ENCODE assay signal across 9 mouse cellular contexts in the genomic region with DNA sequence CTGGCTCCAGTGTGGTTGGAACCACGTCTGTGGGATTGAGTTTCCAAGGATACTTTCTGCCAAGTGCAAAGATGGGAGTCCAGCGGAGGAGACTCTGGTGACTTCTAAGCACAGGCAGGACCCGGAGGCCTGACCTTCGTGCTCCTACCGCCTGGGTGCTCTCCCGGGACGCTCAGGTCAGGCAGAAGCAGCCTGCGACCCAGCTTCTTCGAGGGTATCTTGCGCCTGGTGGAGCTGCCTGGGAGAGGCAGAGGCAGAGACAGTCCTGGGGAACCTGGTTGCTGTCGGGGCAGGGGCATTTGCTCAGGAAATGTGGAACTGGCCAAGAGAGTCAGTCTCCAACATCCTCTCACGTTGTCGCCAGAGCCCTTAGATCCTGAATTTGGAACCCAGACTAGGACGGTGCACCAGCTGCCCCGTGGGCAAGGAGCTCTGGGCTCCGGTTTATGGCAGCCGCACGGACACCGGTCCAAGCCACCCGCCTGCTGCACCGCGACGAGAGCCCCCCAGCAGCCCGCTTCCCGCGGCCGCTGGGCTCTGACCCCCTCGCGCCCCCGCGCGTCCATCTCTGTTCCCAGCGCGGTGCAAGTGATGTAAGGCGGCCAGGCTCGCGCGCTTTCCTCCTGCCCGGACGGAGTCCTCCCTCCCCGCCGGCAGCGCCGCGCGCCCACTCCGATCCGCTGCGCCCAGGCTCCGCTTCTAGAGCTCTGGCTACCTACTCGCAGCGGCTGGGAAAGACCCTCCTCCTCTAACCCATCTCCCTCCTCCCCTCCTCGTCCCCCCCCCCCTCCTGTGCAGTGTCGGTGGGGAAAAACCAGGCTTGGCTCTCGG. TPM values are rescaled to one million over a fixed set of nuclear protein-coding genes. Genes with fewer than 3 reads are reported as not detected.
DNase-seq lines count a peak whose midpoint lies in the region; ATAC-seq lines count a peak whose summit lies in the region.
"Had no signal": no experiment of that assay in that cellular context is flagged by ENCODE, and none has a peak within 500 bp of the region (broad histone marks: within the 10 kb centered on the region; RNA-seq: fewer than 3 reads in every experiment).

No protein-coding gene starts in this region.

- WGBS in forebrain, embryonic 15.5 days, result 4% methylated on average over 51 of the region's 55 CpGs

- no peaks in the 10 kb centered on the region for H3K36me3 ChIP-seq in forebrain, embryonic 15.5 days
- H3K36me3 ChIP-seq: G1E had no signal

- H3K4me3 ChIP-seq in forebrain, embryonic 15.5 days, result peak overlapping the region; percentile 46

- peak; percentile 96 for ATAC-seq in forebrain, embryonic 15.5 days (replicated peaks)
- ATAC-seq in megakaryocyte-erythroid progenitor cell, adult 5-6 weeks (replicated peaks; ENCODE audit: low FRiP score, low TSS enrichment, poor library complexity, severe bottlenecking), result peak; percentile 78

- intact Hi-C loops in gastrocnemius, postnatal 36 days (cut with DNase I), result no loop called here

- H3K4me1 ChIP-seq in forebrain, embryonic 15.5 days, result peaks cover 7% of the 10 kb centered on the region; the same call in 1 of the 2 replicates

- H3K4me2 ChIP-seq in forebrain, embryonic 15.5 days (replicated peaks), result peak overlapping the region; percentile 90

- H3K9ac ChIP-seq in forebrain, embryonic 15.5 days (replicated peaks), result peak overlapping the region; percentile 49

- H3K27ac ChIP-seq in forebrain, embryonic 15.5 days (replicated peaks), result no peak overlapping the region

- H3K9me3 ChIP-seq in forebrain, embryonic 15.5 days, result no peaks in the 10 kb centered on the region
- H3K9me3 ChIP-seq: G1E had no signal

- 0 out of 2 replicates have a peak, but pooled peaks cover 13% of the 10 kb centered on the region for H3K27me3 ChIP-seq in forebrain, embryonic 15.5 days

- DNase-seq in gastrocnemius, postnatal 4 days (ENCODE audit: low spot score in 2 of 2), result peak; percentile 24 to 33
- no peak for DNase-seq in gastrocnemius, adult 18-20 months (ENCODE audit: low spot score)
- DNase-seq in R1 (ENCODE audit: low read depth, low spot score), result peak; percentile 47
- DNase-seq in kidney, postnatal 4 days, result peak; percentile 61 to 72
- DNase-seq in right cerebral cortex, postnatal 25 days, result peak; percentile 58
- no peak for DNase-seq in gastrocnemius, postnatal 36 days

RNA-seq across cellular contexts. Expression of gene Tmem215, which starts 0.9 kb away (rescaled TPM):
- total RNA-seq in gastrocnemius, postnatal 4 days (2021), result under 1 TPM; 0.15 to 0.26 TPM
- total RNA-seq in gastrocnemius, adult 18-20 months (2021), result not detected
- polyA plus RNA-seq in forebrain, embryonic 15.5 days (2015; fragmentation: Nextera tagmentation; extraction: Ambion mirVana), result 0.56 and 0.74 TPM in 2 replicates
- not detected in 2 replicates for total RNA-seq in megakaryocyte-erythroid progenitor cell, adult 5-6 weeks (2014; fragmentation: Nextera tagmentation)
- not detected in 2 replicates for total RNA-seq in megakaryocyte-erythroid progenitor cell, adult 5-6 weeks (2017)
- total RNA-seq in gastrocnemius, postnatal 36 days (2021), result not detected
- polyA plus RNA-seq: G1E had no signal

Comparison
In these comparisons a context has a peak if more than half of its experiments do, and no peak if none do; other contexts are left out.
1. DNase-seq: peak in gastrocnemius, postnatal 4 days (2 of 2), R1 (single experiment), kidney, postnatal 4 days (2 of 2) and right cerebral cortex, postnatal 25 days (single experiment); none in gastrocnemius, adult 18-20 months (single experiment) and gastrocnemius, postnatal 36 days (0 of 2).